Mouse (Mus musculus) lung, embryonic 16.5 days (tissue): ENCODE data around the gene Rnf169. TPM values are rescaled to one million over a fixed set of nuclear protein-coding genes. Genes with fewer than 3 reads are reported as not detected.

Source experiments
- ATAC-seq: fragments of 200-750 bp; cut with Nextera tagmentation; 2 replicates; pipeline ENCODE4 v1.8.0; 2017; ENCODE audit warnings: low read depth, mild to moderate bottlenecking, moderate library complexity
- H3K27ac ChIP-seq: fragments of 300-500 bp; sonication (generic); 2 replicates; pipeline ENCODE4 v1.5.1; 2014; ENCODE audit warnings: mild to moderate bottlenecking, control low read depth, low read length
- H3K27me3 ChIP-seq: fragments of 300-500 bp; sonication (generic); 2 replicates; pipeline ENCODE4 v1.6.1; 2014; ENCODE audit warnings: low read depth, low read length, mixed read lengths; ENCODE audit not compliant: control insufficient read depth, insufficient read depth
- H3K36me3 ChIP-seq: fragments of 300-500 bp; sonication (generic); 2 replicates; pipeline ENCODE4 v1.6.1; 2014; ENCODE audit warnings: low read length; ENCODE audit not compliant: control insufficient read depth, insufficient read depth
- H3K4me1 ChIP-seq: fragments of 300-500 bp; sonication (generic); replicated peaks from 2 replicates; pipeline ENCODE4 v1.6.1; 2014; ENCODE audit warnings: low read length, mixed read lengths; ENCODE audit not compliant: control insufficient read depth, insufficient read depth
- H3K4me2 ChIP-seq: fragments of 300-500 bp; sonication (generic); 2 replicates; pipeline ENCODE4 v1.6.1; 2014; ENCODE audit warnings: low read depth, low read length, control low read depth
- H3K4me3 ChIP-seq: fragments of 300-500 bp; sonication (generic); 2 replicates; pipeline ENCODE4 v1.5.1; 2014; ENCODE audit warnings: mild to moderate bottlenecking, low read length, control low read depth
- H3K9ac ChIP-seq: fragments of 300-500 bp; sonication (generic); 2 replicates; pipeline ENCODE4 v1.6.1; 2014; ENCODE audit warnings: low read length, control low read depth
- H3K9me3 ChIP-seq: fragments of 300-500 bp; sonication (generic); 2 replicates; pipeline ENCODE4 v1.6.1; 2016; ENCODE audit warnings: low read length; ENCODE audit not compliant: control insufficient read depth
- WGBS: fragments of 180-500 bp; shearing (Covaris S2); extraction: QIAGEN DNeasy Blood & Tissue Kit; methylation state at CpG from one replicate; pipeline ENCODE4 v1.1.7; 2014; 5-methylcytosine and 5-hydroxymethylcytosine counted together
- polyA plus RNA-seq: library from polyadenylated mRNA; unstranded; fragments of >200 nt; fragmentation: Nextera tagmentation; extraction: Ambion mirVana; gene quantifications from 2 replicates; pipeline ENCODE4 v1.2.1, GENCODE M21; 2015

The Rnf169 gene
- polyA plus RNA-seq, 1 experiment from 2014 or later, result 4.4 TPM

GRCm38 (mm10) chr7:99914316-99914715, 65.9 kb downstream of the Rnf169 start:
- H3K4me1 ChIP-seq, result peaks cover 10% of the 10 kb centered on the region
- H3K9ac ChIP-seq, result no peak overlapping the region
- no peaks in the 10 kb centered on the region for H3K27me3 ChIP-seq
- H3K4me3 ChIP-seq, result no peak overlapping the region
- no peaks in the 10 kb centered on the region for H3K9me3 ChIP-seq
- H3K27ac ChIP-seq, result no peak overlapping the region
- WGBS, result 73% methylated on average over 10 of the region's 10 CpGs
- H3K36me3 ChIP-seq, result no peaks in the 10 kb centered on the region
- no peak for ATAC-seq
- no peak overlapping the region for H3K4me2 ChIP-seq

GRCm38 (mm10) chr7:99911038-99911437, 69.2 kb downstream of the Rnf169 start:
- Histone ChIP-seq H3K4me3 (no peak overlapping the region), H3K36me3 (no peaks in the 10 kb centered on the region), H3K4me1 (no peaks in the 10 kb centered on the region), H3K27ac (no peak overlapping the region), H3K9ac (no peak overlapping the region), H3K27me3 (no peaks in the 10 kb centered on the region), H3K4me2 (no peak overlapping the region), H3K9me3 (no peaks in the 10 kb centered on the region)
- WGBS, result 79% methylated on average over 5 of the region's 5 CpGs
- no peak for ATAC-seq

- Histone ChIP-seq H3K4me1 (no peaks in the 10 kb centered on the region), H3K9ac (no peak overlapping the region), H3K36me3 (no peaks in the 10 kb centered on the region), H3K4me2 (no peak overlapping the region), H3K4me3 (no peak overlapping the region), H3K9me3 (no peaks in the 10 kb centered on the region), H3K27ac (no peak overlapping the region), H3K27me3 (no peaks in the 10 kb centered on the region)
- WGBS, result 42% methylated on average over 3 of the region's 3 CpGs
- ATAC-seq, result no peak
These were observed 72.8 kb downstream of the Rnf169 start for GRCm38 (mm10) chr7:99907463-99907862.

- Histone ChIP-seq H3K4me1 (no peaks in the 10 kb centered on the region), H3K36me3 (no peaks in the 10 kb centered on the region), H3K4me2 (no peak overlapping the region), H3K4me3 (no peak overlapping the region), H3K9me3 (no peaks in the 10 kb centered on the region), H3K27ac (no peak overlapping the region), H3K27me3 (no peaks in the 10 kb centered on the region), H3K9ac (no peak overlapping the region)
- 71% methylated on average over 3 of the region's 3 CpGs for WGBS
- ATAC-seq, result no peak
These were observed 73.9 kb downstream of the Rnf169 start for GRCm38 (mm10) chr7:99906346-99906745.

GRCm38 (mm10) chr7:99904421-99905005, 75.7 kb downstream of the Rnf169 start:
- H3K36me3 ChIP-seq, result no peaks in the 10 kb centered on the region
- H3K4me3 ChIP-seq, result no peak overlapping the region
- no peak for ATAC-seq
- no peak overlapping the region for H3K9ac ChIP-seq
- no peak overlapping the region for H3K27ac ChIP-seq
- no peak overlapping the region for H3K4me2 ChIP-seq
- no peaks in the 10 kb centered on the region for H3K27me3 ChIP-seq
- 46% methylated on average over 3 of the region's 3 CpGs for WGBS
- H3K9me3 ChIP-seq, result no peaks in the 10 kb centered on the region
- H3K4me1 ChIP-seq, result no peaks in the 10 kb centered on the region

- 74% methylated on average over 11 of the region's 11 CpGs for WGBS
- Histone ChIP-seq H3K27ac (no peak overlapping the region), H3K27me3 (no peaks in the 10 kb centered on the region), H3K4me2 (no peak overlapping the region), H3K4me3 (no peak overlapping the region), H3K4me1 (no peaks in the 10 kb centered on the region), H3K9me3 (no peaks in the 10 kb centered on the region), H3K36me3 (no peaks in the 10 kb centered on the region), H3K9ac (no peak overlapping the region)
- no peak for ATAC-seq
These were observed 77.2 kb downstream of the Rnf169 start for GRCm38 (mm10) chr7:99902918-99903665.

- WGBS, result 48% methylated on average over 4 of the region's 4 CpGs
These were observed 78.0 kb downstream of the Rnf169 start for GRCm38 (mm10) chr7:99902208-99902607.

GRCm38 (mm10) chr7:99896905-99897304, 83.3 kb downstream of the Rnf169 start:
- no peak overlapping the region for H3K4me3 ChIP-seq
- H3K4me2 ChIP-seq, result no peak overlapping the region
- H3K4me1 ChIP-seq, result no peaks in the 10 kb centered on the region
- H3K9me3 ChIP-seq, result no peaks in the 10 kb centered on the region
- no peaks in the 10 kb centered on the region for H3K27me3 ChIP-seq
- no peak for ATAC-seq
- no peak overlapping the region for H3K27ac ChIP-seq
- WGBS, result 75% methylated on average over 4 of the region's 4 CpGs
- H3K9ac ChIP-seq, result no peak overlapping the region
- no peaks in the 10 kb centered on the region for H3K36me3 ChIP-seq

More at GRCm38 (mm10) chr7:99902208-99902607, 78.0 kb downstream of the Rnf169 start:
- no peak overlapping the region for H3K27ac ChIP-seq
- no peaks in the 10 kb centered on the region for H3K27me3 ChIP-seq
- no peak for ATAC-seq
- H3K36me3 ChIP-seq, result no peaks in the 10 kb centered on the region
- no peaks in the 10 kb centered on the region for H3K4me1 ChIP-seq
- no peak overlapping the region for H3K9ac ChIP-seq
- H3K4me2 ChIP-seq, result no peak overlapping the region
- no peaks in the 10 kb centered on the region for H3K9me3 ChIP-seq
- no peak overlapping the region for H3K4me3 ChIP-seq

- ATAC-seq, result no peak
- 79% methylated on average over 6 of the region's 6 CpGs for WGBS
- H3K4me2 ChIP-seq, result no peak overlapping the region
These were observed 85.8 kb downstream of the Rnf169 start for GRCm38 (mm10) chr7:99894478-99894877.

More at GRCm38 (mm10) chr7:99894478-99894877, 85.8 kb downstream of the Rnf169 start:
- Histone ChIP-seq H3K4me1 (no peaks in the 10 kb centered on the region; the same call in 1 of the 2 replicates), H3K27me3 (no peaks in the 10 kb centered on the region), H3K9me3 (no peaks in the 10 kb centered on the region), H3K36me3 (no peaks in the 10 kb centered on the region), H3K9ac (no peak overlapping the region), H3K4me3 (no peak overlapping the region), H3K27ac (no peak overlapping the region)
